Comparison of ENCODE assay signal across 10 mouse cellular contexts in genomic region chr6:54021123-54021789, GRCm38 (mm10). TPM values are rescaled to one million over a fixed set of nuclear protein-coding genes. Genes with fewer than 3 reads are reported as not detected.
DNase-seq lines count a peak whose midpoint lies in the region; ATAC-seq and TF ChIP-seq lines count a peak whose summit lies in the region.
"Had no signal": no experiment of that assay in that cellular context is flagged by ENCODE, and none has a peak within 500 bp of the region (broad histone marks: within the 10 kb centered on the region; RNA-seq: fewer than 3 reads in every experiment).

No protein-coding gene starts in this region.

- 0 out of 2 replicates have a peak, but pooled peaks have one; percentile 24 for ATAC-seq in midbrain, embryonic 11.5 days (ENCODE audit: low FRiP score)
- no peak for ATAC-seq in midbrain, postnatal 0 days (ENCODE audit: low FRiP score)
- ATAC-seq in liver, embryonic 16.5 days (ENCODE audit: low read depth), result 0 out of 2 replicates have a peak, but pooled peaks have one; percentile 27

- WGBS in midbrain, embryonic 11.5 days, result 34% methylated on average over 15 of the region's 15 CpGs
- WGBS in midbrain, postnatal 0 days, result 43% methylated on average over 15 of the region's 15 CpGs
- 12% methylated on average over 15 of the region's 15 CpGs for WGBS in liver, embryonic 16.5 days (ENCODE audit: insufficient replicate concordance)
- 80% methylated on average over 15 of the region's 15 CpGs for WGBS in limb, embryonic 10.5 days

- peaks cover 4% of the 10 kb centered on the region; the same call in 1 of the 2 replicates for H3K4me1 ChIP-seq in midbrain, embryonic 11.5 days (ENCODE audit: control insufficient read depth, insufficient read depth, low read length)
- peaks cover 2% of the 10 kb centered on the region; the same call in 1 of the 2 replicates for H3K4me1 ChIP-seq in midbrain, postnatal 0 days (ENCODE audit: insufficient read depth, low read length)
- H3K4me1 ChIP-seq in liver, embryonic 16.5 days (ENCODE audit: control insufficient read depth, low read depth, low read length), result no peaks in the 10 kb centered on the region
- H3K4me1 ChIP-seq in limb, embryonic 10.5 days, result no peaks in the 10 kb centered on the region; the same call in 1 of the 2 replicates
- H3K4me1 ChIP-seq: embryonic facial prominence, embryonic 15.5 days had no signal

- peak; percentile 62 for DNase-seq in midbrain, embryonic 11.5 days (ENCODE audit: low spot score, missing footprints)
- no peak for DNase-seq in midbrain, postnatal 0 days (ENCODE audit: low spot score)
- DNase-seq in induced T-regulatory cell, adult 2 months (ENCODE audit: low read depth), result peak; percentile 9
- DNase-seq in thymus, postnatal 4 days, result peak; percentile 40
- DNase-seq in urinary bladder, postnatal 4 days (ENCODE audit: low spot score in 2 of 2), result no peak
- no peak for DNase-seq in limb, embryonic 10.5 days (ENCODE audit: low spot score)
- DNase-seq in layer of hippocampus, adult 11-12 months (ENCODE audit: low spot score), result no peak

- H3K4me3 ChIP-seq in midbrain, embryonic 11.5 days (ENCODE audit: low read depth, low read length), result no peak overlapping the region
- no peak overlapping the region for H3K4me3 ChIP-seq in midbrain, postnatal 0 days (ENCODE audit: low read depth, low read length)
- H3K4me3 ChIP-seq in liver, embryonic 16.5 days (ENCODE audit: low read depth, low read length), result no peak overlapping the region
- H3K4me3 ChIP-seq in limb, embryonic 10.5 days, result no peak overlapping the region
- H3K4me3 ChIP-seq: embryonic facial prominence, embryonic 15.5 days had no signal

- no peak overlapping the region for H3K9ac ChIP-seq in midbrain, embryonic 11.5 days (ENCODE audit: low read length)
- H3K9ac ChIP-seq in midbrain, postnatal 0 days (replicated peaks; ENCODE audit: low read length, poor library complexity, severe bottlenecking), result no peak overlapping the region
- no peak overlapping the region for H3K9ac ChIP-seq in liver, embryonic 16.5 days (ENCODE audit: low read depth, low read length)
- H3K9ac ChIP-seq: embryonic facial prominence, embryonic 15.5 days had no signal

- H3K36me3 ChIP-seq in midbrain, embryonic 11.5 days (ENCODE audit: control insufficient read depth, insufficient read depth, low read length), result no peaks in the 10 kb centered on the region
- H3K36me3 ChIP-seq in midbrain, postnatal 0 days (ENCODE audit: insufficient read depth, low read length), result no peaks in the 10 kb centered on the region
- no peaks in the 10 kb centered on the region for H3K36me3 ChIP-seq in liver, embryonic 16.5 days (ENCODE audit: control insufficient read depth, insufficient read depth)
- no peaks in the 10 kb centered on the region for H3K36me3 ChIP-seq in limb, embryonic 10.5 days
- H3K36me3 ChIP-seq: embryonic facial prominence, embryonic 15.5 days had no signal

- H3K27me3 ChIP-seq in midbrain, embryonic 11.5 days (ENCODE audit: control insufficient read depth, insufficient read depth, low read length), result no peaks in the 10 kb centered on the region
- H3K27me3 ChIP-seq in midbrain, postnatal 0 days (ENCODE audit: insufficient read depth, low read length), result no peaks in the 10 kb centered on the region
- no peaks in the 10 kb centered on the region for H3K27me3 ChIP-seq in liver, embryonic 16.5 days (ENCODE audit: control insufficient read depth, insufficient read depth, low read depth, low read length)
- H3K27me3 ChIP-seq in limb, embryonic 10.5 days (ENCODE audit: low read depth, poor library complexity, severe bottlenecking), result no peaks in the 10 kb centered on the region
- H3K27me3 ChIP-seq: embryonic facial prominence, embryonic 15.5 days had no signal

- no peaks in the 10 kb centered on the region for H3K9me3 ChIP-seq in midbrain, embryonic 11.5 days (ENCODE audit: control insufficient read depth, low read length)
- H3K9me3 ChIP-seq in midbrain, postnatal 0 days (ENCODE audit: low read length), result no peaks in the 10 kb centered on the region
- no peaks in the 10 kb centered on the region for H3K9me3 ChIP-seq in liver, embryonic 16.5 days (replicated peaks; ENCODE audit: control insufficient read depth, low read length)
- no peaks in the 10 kb centered on the region for H3K9me3 ChIP-seq in limb, embryonic 10.5 days (replicated peaks)
- H3K9me3 ChIP-seq: embryonic facial prominence, embryonic 15.5 days had no signal

- H3K4me2 ChIP-seq in midbrain, embryonic 11.5 days, result no peak overlapping the region; the same call in 1 of the 2 replicates
- H3K4me2 ChIP-seq in midbrain, postnatal 0 days (ENCODE audit: low read depth, low read length, poor library complexity, severe bottlenecking), result no peak overlapping the region
- H3K4me2 ChIP-seq in liver, embryonic 16.5 days (ENCODE audit: low read depth, low read length), result peak overlapping the region; percentile 28; the same call in 1 of the 2 replicates
- H3K4me2 ChIP-seq: embryonic facial prominence, embryonic 15.5 days had no signal

- H3K27ac ChIP-seq in midbrain, embryonic 11.5 days (ENCODE audit: low read depth, low read length), result no peak overlapping the region
- H3K27ac ChIP-seq in midbrain, postnatal 0 days (ENCODE audit: low read depth, low read length), result no peak overlapping the region
- no peak overlapping the region for H3K27ac ChIP-seq in liver, embryonic 16.5 days (ENCODE audit: low read length)
- H3K27ac ChIP-seq in limb, embryonic 10.5 days, result no peak overlapping the region
- H3K27ac ChIP-seq: embryonic facial prominence, embryonic 15.5 days had no signal

- no peak for TF ChIP-seq CTCF in midbrain, postnatal 0 days (IDR thresholded peaks at IDR 0.05)

RNA-seq across cellular contexts. Expression of gene Chn2, which starts 18.1 kb away (rescaled TPM):
- 23.2 and 26.0 TPM in 2 replicates for polyA plus RNA-seq in midbrain, embryonic 11.5 days (2014; fragmentation: Nextera tagmentation; extraction: Ambion mirVana)
- 31.8 and 36.4 TPM in 2 replicates for total RNA-seq in midbrain, postnatal 0 days (2014; rRNA removed)
- 18.0 and 21.4 TPM in 2 replicates for polyA plus RNA-seq in midbrain, postnatal 0 days (2015; fragmentation: Nextera tagmentation; extraction: Ambion mirVana)
- 3.9 and 4.2 TPM in 2 replicates for polyA plus RNA-seq in liver, embryonic 16.5 days (2015; fragmentation: Nextera tagmentation; extraction: Ambion mirVana)
- polyA plus RNA-seq in limb, embryonic 10.5 days (2016; fragmentation: Nextera tagmentation; extraction: Ambion mirVana), result 6.8 and 7.1 TPM in 2 replicates

RNA-seq across cellular contexts. Expression of gene Cpvl, which starts 42.8 kb away (rescaled TPM):
- polyA plus RNA-seq in midbrain, embryonic 11.5 days (2014; fragmentation: Nextera tagmentation; extraction: Ambion mirVana), result 0.11 TPM in 1 of 2 replicates, not detected in the other
- not detected in 2 replicates for total RNA-seq in midbrain, postnatal 0 days (2014; rRNA removed)
- 0.10 TPM in 1 of 2 replicates, not detected in the other for polyA plus RNA-seq in midbrain, postnatal 0 days (2015; fragmentation: Nextera tagmentation; extraction: Ambion mirVana)
- not detected in 2 replicates for polyA plus RNA-seq in liver, embryonic 16.5 days (2015; fragmentation: Nextera tagmentation; extraction: Ambion mirVana)
- polyA plus RNA-seq in limb, embryonic 10.5 days (2016; fragmentation: Nextera tagmentation; extraction: Ambion mirVana), result 0.16 and 0.40 TPM in 2 replicates
- polyA plus RNA-seq: embryonic facial prominence, embryonic 15.5 days; neural tube, embryonic 11.5 days had no signal

Comparison
In these comparisons a context has a peak if more than half of its experiments do, and no peak if none do; other contexts are left out.
1. DNase-seq: peak in midbrain, embryonic 11.5 days (single experiment), induced T-regulatory cell, adult 2 months (single experiment) and thymus, postnatal 4 days (single experiment); none in midbrain, postnatal 0 days (single experiment), urinary bladder, postnatal 4 days (0 of 2), limb, embryonic 10.5 days (single experiment) and layer of hippocampus, adult 11-12 months (single experiment).